Mouse (Mus musculus): ENCODE results near the gene Ppp2r5a. TPM values are rescaled to one million over a fixed set of nuclear protein-coding genes. Genes with fewer than 3 reads are reported as not detected.

The Ppp2r5a gene
- polyA plus RNA-seq (2017; shearing (Covaris generic)): 310 TPM

GRCm38 (mm10) chr1:191403074-191403473 is at the start of gene Ppp2r5a:
Gene Ppp2r5a, minus strand, starts transcription at chr1:191403272.

GRCm38 (mm10) chr1:191325726-191326232 is 77.3 kb downstream of the Ppp2r5a start, which contains the start of gene Tmem206:
Gene Tmem206, plus strand, starts transcription at chr1:191325912.

GRCm38 (mm10) chr1:191317591-191318196 is 85.4 kb downstream of the Ppp2r5a start, which contains the start of gene Nenf:
Gene Nenf, minus strand, starts transcription at chr1:191318194.

Other genes with a start within 250 kb of the Ppp2r5a start
- not detected for gene Fam71a, start 238.5 kb downstream of the Ppp2r5a start, polyA plus RNA-seq (2017; shearing (Covaris generic))
- 84.8 TPM for gene Atf3, start 185.2 kb downstream of the Ppp2r5a start, polyA plus RNA-seq (2017; shearing (Covaris generic))
- 3.5 TPM for gene Nenf, start 85.1 kb downstream of the Ppp2r5a start, polyA plus RNA-seq (2017; shearing (Covaris generic))
- 12.4 TPM for gene Tmem206, start 77.4 kb downstream of the Ppp2r5a start, polyA plus RNA-seq (2017; shearing (Covaris generic))
- gene Dtl, start 172.3 kb upstream of the Ppp2r5a start, polyA plus RNA-seq (2017; shearing (Covaris generic)): 4.4 TPM
- gene Ints7, start 172.4 kb upstream of the Ppp2r5a start, polyA plus RNA-seq (2017; shearing (Covaris generic)): 44.2 TPM